Mouse (Mus musculus) hindbrain, embryonic 16.5 days (tissue): Measurements from ENCODE around the gene Tbc1d17. TPM values are rescaled to one million over a fixed set of nuclear protein-coding genes. Genes with fewer than 3 reads are reported as not detected.

Source experiments
- ATAC-seq: fragments of 200-750 bp; cut with Nextera tagmentation; 2 replicates; pipeline ENCODE4 v1.8.0; 2017; ENCODE audit warnings: moderate TSS enrichment, moderate library complexity
- H3K27ac ChIP-seq: fragments of 300-500 bp; sonication (generic); 2 replicates; pipeline ENCODE4 v1.5.1; 2014; ENCODE audit warnings: low read depth, mild to moderate bottlenecking, control low read depth, low read length, moderate library complexity
- H3K27me3 ChIP-seq: fragments of 300-500 bp; sonication (generic); replicated peaks from 2 replicates; pipeline ENCODE4 v1.6.1; 2014; ENCODE audit warnings: low read length; ENCODE audit not compliant: control insufficient read depth, insufficient read depth
- H3K36me3 ChIP-seq: fragments of 300-500 bp; sonication (generic); 2 replicates; pipeline ENCODE4 v1.6.1; 2014; ENCODE audit warnings: mild to moderate bottlenecking, low read length, moderate library complexity, mixed read lengths; ENCODE audit not compliant: control insufficient read depth, insufficient read depth
- H3K4me1 ChIP-seq: fragments of 300-500 bp; sonication (generic); 2 replicates; pipeline ENCODE4 v1.6.1; 2014; ENCODE audit warnings: low read depth, low read length; ENCODE audit not compliant: control insufficient read depth, insufficient read depth
- H3K4me2 ChIP-seq: fragments of 300-500 bp; sonication (generic); 2 replicates; pipeline ENCODE4 v1.6.1; 2014; ENCODE audit warnings: mild to moderate bottlenecking, low read length, control low read depth, moderate library complexity
- H3K4me3 ChIP-seq: fragments of 300-500 bp; sonication (generic); 2 replicates; pipeline ENCODE4 v1.5.1; 2014; ENCODE audit warnings: mild to moderate bottlenecking, low read length, control low read depth, moderate library complexity
- H3K9ac ChIP-seq: fragments of 300-500 bp; sonication (generic); 2 replicates; pipeline ENCODE4 v1.6.1; 2014; ENCODE audit warnings: low read depth, mild to moderate bottlenecking, control low read depth, low read length, moderate library complexity
- H3K9me3 ChIP-seq: fragments of 300-500 bp; sonication (generic); 2 replicates; pipeline ENCODE4 v1.6.1; 2014; ENCODE audit warnings: mild to moderate bottlenecking, low read length, moderate library complexity; ENCODE audit not compliant: control insufficient read depth
- WGBS: fragments of 180-500 bp; shearing (Covaris S2); extraction: QIAGEN DNeasy Blood & Tissue Kit; methylation state at CpG from one replicate; pipeline ENCODE4 v1.1.7; 2014; 5-methylcytosine and 5-hydroxymethylcytosine counted together
- polyA plus RNA-seq: library from polyadenylated mRNA; unstranded; fragments of >200 nt; fragmentation: Nextera tagmentation; extraction: Ambion mirVana; gene quantifications from 2 replicates; pipeline ENCODE4 v1.2.1, GENCODE M21; 2015

Tbc1d17 gene
- polyA plus RNA-seq, 1 experiment from 2014 or later: 112 TPM

- Histone ChIP-seq H3K9ac (no peak overlapping the region), H3K4me3 (no peak overlapping the region), H3K9me3 (no peaks in the 10 kb centered on the region), H3K27ac (no peak overlapping the region), H3K36me3 (peaks cover 13% of the 10 kb centered on the region), H3K4me2 (no peak overlapping the region), H3K4me1 (peaks cover under 1% of the 10 kb centered on the region; the same call in 1 of the 2 replicates), H3K27me3 (no peaks in the 10 kb centered on the region)
- WGBS: 37% methylated on average over 3 of the region's 3 CpGs
- peak; percentile 64; the same call in 1 of the 2 replicates for ATAC-seq
These were observed 24.0 kb downstream of the Tbc1d17 start for GRCm38 (mm10) chr7:44824872-44825271.

GRCm38 (mm10) chr7:44823409-44823808, 25.5 kb downstream of the Tbc1d17 start:
- ATAC-seq: no peak
- peaks cover 10% of the 10 kb centered on the region for H3K4me1 ChIP-seq
- H3K4me2 ChIP-seq: no peak overlapping the region
- no peaks in the 10 kb centered on the region for H3K9me3 ChIP-seq
- no peaks in the 10 kb centered on the region; the same call in 1 of the 2 replicates for H3K36me3 ChIP-seq
- no peak overlapping the region for H3K27ac ChIP-seq
- H3K4me3 ChIP-seq: no peak overlapping the region
- 35% methylated on average over 7 of the region's 7 CpGs for WGBS
- H3K9ac ChIP-seq: no peak overlapping the region
- H3K27me3 ChIP-seq: no peaks in the 10 kb centered on the region

- Histone ChIP-seq H3K4me1 (peaks cover 25% of the 10 kb centered on the region), H3K27ac (no peak overlapping the region), H3K9me3 (no peaks in the 10 kb centered on the region), H3K4me3 (no peak overlapping the region), H3K4me2 (no peak overlapping the region), H3K36me3 (no peaks in the 10 kb centered on the region), H3K27me3 (no peaks in the 10 kb centered on the region), H3K9ac (no peak overlapping the region)
- WGBS: 82% methylated on average over 7 of the region's 7 CpGs
- ATAC-seq: no peak
These were observed 27.0 kb downstream of the Tbc1d17 start for GRCm38 (mm10) chr7:44821666-44822448.

- H3K4me1 ChIP-seq: peaks cover 25% of the 10 kb centered on the region
- no peaks in the 10 kb centered on the region for H3K9me3 ChIP-seq
- no peak overlapping the region for H3K9ac ChIP-seq
- no peak overlapping the region for H3K4me3 ChIP-seq
- H3K36me3 ChIP-seq: no peaks in the 10 kb centered on the region
- ATAC-seq: no peak
- no peaks in the 10 kb centered on the region for H3K27me3 ChIP-seq
- no peak overlapping the region for H3K27ac ChIP-seq
- 81% methylated on average over 3 of the region's 3 CpGs for WGBS
- H3K4me2 ChIP-seq: no peak overlapping the region
These were observed 28.4 kb downstream of the Tbc1d17 start for GRCm38 (mm10) chr7:44820525-44820924.

GRCm38 (mm10) chr7:44819863-44820262, 29.0 kb downstream of the Tbc1d17 start:
- Histone ChIP-seq H3K36me3 (no peaks in the 10 kb centered on the region), H3K9me3 (no peaks in the 10 kb centered on the region), H3K4me1 (peaks cover 31% of the 10 kb centered on the region), H3K4me2 (no peak overlapping the region), H3K9ac (no peak overlapping the region), H3K4me3 (no peak overlapping the region), H3K27ac (no peak overlapping the region), H3K27me3 (no peaks in the 10 kb centered on the region)
- no peak for ATAC-seq
- WGBS: 74% methylated on average over 5 of the region's 5 CpGs

GRCm38 (mm10) chr7:44819391-44819790, 29.5 kb downstream of the Tbc1d17 start:
- peaks cover 32% of the 10 kb centered on the region for H3K4me1 ChIP-seq
- no peak for ATAC-seq
- no peaks in the 10 kb centered on the region for H3K36me3 ChIP-seq
- H3K9me3 ChIP-seq: no peaks in the 10 kb centered on the region
- 98% methylated on average over 2 of the region's 2 CpGs for WGBS
- no peak overlapping the region; the same call in 1 of the 2 replicates for H3K4me3 ChIP-seq
- no peak overlapping the region for H3K27ac ChIP-seq
- H3K27me3 ChIP-seq: no peaks in the 10 kb centered on the region
- peak overlapping the region; percentile 60; the same call in 1 of the 2 replicates for H3K4me2 ChIP-seq
- no peak overlapping the region for H3K9ac ChIP-seq

- H3K27me3 ChIP-seq: no peaks in the 10 kb centered on the region
- H3K9ac ChIP-seq: peak overlapping the region; percentile 36; the same call in 1 of the 2 replicates
- H3K27ac ChIP-seq: peak overlapping the region; percentile 9; the same call in 1 of the 2 replicates
- H3K9me3 ChIP-seq: no peaks in the 10 kb centered on the region
- no peaks in the 10 kb centered on the region for H3K36me3 ChIP-seq
- WGBS: 37% methylated on average over 6 of the region's 6 CpGs
- peak overlapping the region; percentile 60 for H3K4me2 ChIP-seq
- H3K4me3 ChIP-seq: peak overlapping the region; percentile 4; the same call in 1 of the 2 replicates
- no peak for ATAC-seq
- peaks cover 32% of the 10 kb centered on the region for H3K4me1 ChIP-seq
These were observed 30.1 kb downstream of the Tbc1d17 start for GRCm38 (mm10) chr7:44818751-44819235.

GRCm38 (mm10) chr7:44818164-44818563, 30.7 kb downstream of the Tbc1d17 start:
- ATAC-seq: no peak
- Histone ChIP-seq H3K27ac (no peak overlapping the region), H3K36me3 (no peaks in the 10 kb centered on the region), H3K9me3 (no peaks in the 10 kb centered on the region), H3K27me3 (no peaks in the 10 kb centered on the region), H3K4me2 (peak overlapping the region; percentile 60), H3K4me1 (peaks cover 32% of the 10 kb centered on the region), H3K9ac (no peak overlapping the region), H3K4me3 (0 out of 2 replicates have a peak overlapping the region, but pooled peaks have one; percentile 0)
- WGBS: 23% methylated on average over 2 of the region's 2 CpGs

GRCm38 (mm10) chr7:44817441-44817840, 31.4 kb downstream of the Tbc1d17 start:
- Histone ChIP-seq H3K36me3 (no peaks in the 10 kb centered on the region), H3K4me2 (peak overlapping the region; percentile 60), H3K4me3 (peak overlapping the region; percentile 82), H3K9ac (peak overlapping the region; percentile 89), H3K4me1 (peaks cover 32% of the 10 kb centered on the region), H3K9me3 (no peaks in the 10 kb centered on the region), H3K27ac (no peak overlapping the region), H3K27me3 (no peaks in the 10 kb centered on the region)
- WGBS: 23% methylated on average over 3 of the region's 3 CpGs
- ATAC-seq: no peak
